ENCODE assay signal across 19 mouse cellular contexts in the genomic region with DNA sequence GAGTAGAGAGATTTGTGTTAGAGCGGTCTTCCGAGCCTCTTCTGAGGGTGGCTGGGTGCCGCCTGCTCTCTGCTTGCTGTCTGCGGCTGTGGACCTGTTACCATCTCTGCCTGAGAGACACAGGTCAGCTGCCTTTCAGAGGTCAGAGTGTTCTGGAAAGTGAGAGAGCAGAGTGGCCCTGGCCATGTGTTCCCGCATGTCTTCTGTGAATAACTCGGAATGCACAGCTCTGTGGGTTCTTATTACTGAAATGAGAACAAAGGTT.
"Had no signal": no experiment of that assay in that cellular context is flagged by ENCODE, and none has a peak within 500 bp of the region (broad histone marks: within the 10 kb centered on the region; RNA-seq: fewer than 3 reads in every experiment).

No protein-coding gene starts in this region.

- DNase-seq: lung, adult 18-20 months; lung, embryonic 14.5 days; lung, postnatal 10 days; lung, postnatal 4 days; midbrain, embryonic 14.5 days; retina, postnatal 1 day; right cerebral cortex, adult 18-20 months; right cerebral cortex, postnatal 25 days; right cerebral cortex, postnatal 4 days; spleen, adult 18-20 months; thymus, adult 18-20 months; thymus, postnatal 14 days; thymus, postnatal 36 days had no signal

- H3K27me3 ChIP-seq: midbrain, embryonic 12.5 days; neural tube, embryonic 13.5 days; neural tube, embryonic 15.5 days had no signal

- ATAC-seq: midbrain, embryonic 16.5 days had no signal

- H3K9ac ChIP-seq: lung, embryonic 14.5 days; midbrain, embryonic 12.5 days; neural tube, embryonic 13.5 days; neural tube, embryonic 15.5 days had no signal

- H3K4me3 ChIP-seq: midbrain, embryonic 10.5 days; midbrain, embryonic 12.5 days; myocyte; neural tube, embryonic 13.5 days; neural tube, embryonic 15.5 days had no signal

- H3K27ac ChIP-seq: midbrain, embryonic 10.5 days; midbrain, embryonic 12.5 days; neural tube, embryonic 13.5 days; neural tube, embryonic 15.5 days had no signal

- H3K4me2 ChIP-seq: lung, embryonic 14.5 days; midbrain, embryonic 12.5 days; neural tube, embryonic 13.5 days; neural tube, embryonic 15.5 days had no signal

- H3K9me3 ChIP-seq: midbrain, embryonic 10.5 days; midbrain, embryonic 12.5 days; neural tube, embryonic 13.5 days; neural tube, embryonic 15.5 days had no signal
